Mouse (Mus musculus): ENCODE results near the gene Srsf2. TPM values are rescaled to one million over a fixed set of nuclear protein-coding genes. Genes with fewer than 3 reads are reported as not detected.

Srsf2 gene
- 62.3 TPM for polyA plus RNA-seq (2017; shearing (Covaris generic))

GRCm38 (mm10) chr11:116852891-116853511, at the start of gene Srsf2:
Gene Srsf2 (minus strand): TSS chr11:116853094.

GRCm38 (mm10) chr11:116852291-116852890, 503 bp downstream of the Srsf2 start, which contains the start of gene Mfsd11:
Gene Mfsd11 (plus strand): TSS chr11:116852440.

GRCm38 (mm10) chr11:116843261-116844233, 9.3 kb downstream of the Srsf2 start, which contains the start of the genes Mettl23 and Jmjd6:
Gene Mettl23 (plus strand): TSS chr11:116843278.
Gene Jmjd6 (minus strand): TSS chr11:116843449.

GRCm38 (mm10) chr11:116827534-116828165, 25.2 kb downstream of the Srsf2 start, which contains the start of gene Mxra7:
Gene Mxra7 (minus strand): TSS chr11:116828046.

Other genes with a start within 250 kb of the Srsf2 start
- gene Rhbdf2, start 226.1 kb downstream of the Srsf2 start, polyA plus RNA-seq (2017; shearing (Covaris generic)) = 15.2 TPM
- not detected for gene Prcd, start 199.6 kb downstream of the Srsf2 start, polyA plus RNA-seq (2017; shearing (Covaris generic))
- gene Cygb, start 198.8 kb downstream of the Srsf2 start, polyA plus RNA-seq (2017; shearing (Covaris generic)) = not detected
- 0.28 TPM for gene St6galnac1, start 77.6 kb downstream of the Srsf2 start, polyA plus RNA-seq (2017; shearing (Covaris generic))
- gene Mxra7, start 25.0 kb downstream of the Srsf2 start, polyA plus RNA-seq (2017; shearing (Covaris generic)) = not detected
- 233 TPM for gene Mettl23, start 9.8 kb downstream of the Srsf2 start, polyA plus RNA-seq (2017; shearing (Covaris generic))
- 81.4 TPM for gene Jmjd6, start 9.6 kb downstream of the Srsf2 start, polyA plus RNA-seq (2017; shearing (Covaris generic))
- 30.7 TPM for gene Mfsd11, start 654 bp downstream of the Srsf2 start, polyA plus RNA-seq (2017; shearing (Covaris generic))
- gene Mgat5b, start 65.8 kb upstream of the Srsf2 start, polyA plus RNA-seq (2017; shearing (Covaris generic)) = not detected

All from inflammation-experienced regulatory T-cells, adult 16 weeks (primary cell).